Mouse (Mus musculus) liver, postnatal 0 days (tissue): ENCODE data around the gene Hipk2. TPM values are rescaled to one million over a fixed set of nuclear protein-coding genes. Genes with fewer than 3 reads are reported as not detected.

Experiments
- ATAC-seq: fragments of 200-750 bp; cut with Nextera tagmentation; 2 replicates; pipeline ENCODE4 v1.8.0; 2017; ENCODE audit warnings: mild to moderate bottlenecking, moderate library complexity
- DNase-seq: peaks from one replicate; pipeline ENCODE4 v3.0.0-alpha.2; 2016
- H3K27ac ChIP-seq: fragments of 300-500 bp; sonication (generic); 2 replicates; pipeline ENCODE4 v1.5.1; 2014; ENCODE audit warnings: antibody characterized with exemption, moderate library complexity, mild to moderate bottlenecking, low read depth
- H3K27me3 ChIP-seq: fragments of 300-500 bp; sonication (generic); 2 replicates; pipeline ENCODE4 v1.6.1; 2014; ENCODE audit warnings: low read length, control low read depth, mixed read lengths; ENCODE audit not compliant: insufficient read depth
- H3K36me3 ChIP-seq: fragments of 300-500 bp; sonication (generic); replicated peaks from 2 replicates; pipeline ENCODE4 v1.6.1; 2014; ENCODE audit warnings: mild to moderate bottlenecking, control low read depth, low read length, moderate library complexity, mixed read lengths; ENCODE audit not compliant: insufficient read depth
- H3K4me1 ChIP-seq: fragments of 300-500 bp; sonication (generic); 2 replicates; pipeline ENCODE4 v1.6.1; 2014; ENCODE audit warnings: antibody characterized with exemption, mild to moderate bottlenecking, control low read depth; ENCODE audit not compliant: insufficient read depth
- H3K4me2 ChIP-seq: fragments of 300-500 bp; sonication (generic); 2 replicates; pipeline ENCODE4 v1.6.1; 2014; ENCODE audit warnings: low read depth, mild to moderate bottlenecking, low read length, moderate library complexity, mixed read lengths
- H3K4me3 ChIP-seq: fragments of 300-500 bp; sonication (generic); 2 replicates; pipeline ENCODE4 v1.5.1; 2014; ENCODE audit warnings: low read depth, low read length
- H3K9ac ChIP-seq: fragments of 300-500 bp; sonication (generic); replicated peaks from 2 replicates; pipeline ENCODE4 v1.6.1; 2014; ENCODE audit warnings: mild to moderate bottlenecking, moderate library complexity
- H3K9me3 ChIP-seq: fragments of 300-500 bp; sonication (generic); 2 replicates; pipeline ENCODE4 v1.6.1; 2016; ENCODE audit warnings: mild to moderate bottlenecking, control low read depth, low read length, mixed read lengths
- CTCF ChIP-seq: sonication (generic); IDR thresholded peaks from 2 replicates; pipeline ENCODE4 v1.5.1; 2016; ENCODE audit warnings: antibody characterized with exemption, low read depth
- EP300 ChIP-seq: IDR thresholded peaks from 2 replicates; pipeline ENCODE4 v1.6.1; 2016; ENCODE audit warnings: antibody characterized with exemption, low read depth, mild to moderate bottlenecking
- WGBS: fragments of 180-500 bp; shearing (Covaris S2); extraction: QIAGEN DNeasy Blood & Tissue Kit; methylation state at CpG from one replicate; pipeline ENCODE4 v1.1.7; 2014; ENCODE audit not compliant: insufficient replicate concordance; 5-methylcytosine and 5-hydroxymethylcytosine counted together
- polyA plus RNA-seq: library from polyadenylated mRNA; unstranded; fragments of >200 nt; fragmentation: Nextera tagmentation; extraction: Ambion mirVana; gene quantifications from 2 replicates; pipeline ENCODE4 v1.2.1, GENCODE M21; 2015

Hipk2 gene
- polyA plus RNA-seq, 1 experiment from 2014 or later, result 9.7 TPM

- peaks cover 91% of the 10 kb centered on the region for H3K36me3 ChIP-seq
- H3K4me3 ChIP-seq, result no peak overlapping the region
- no peaks in the 10 kb centered on the region for H3K27me3 ChIP-seq
- no peaks in the 10 kb centered on the region for H3K4me1 ChIP-seq
- no peak overlapping the region for H3K4me2 ChIP-seq
- 94% methylated on average over 3 of the region's 3 CpGs for WGBS
- H3K27ac ChIP-seq, result no peak overlapping the region
- DNase-seq (no peak), ATAC-seq (no peak)
- TF ChIP-seq CTCF, result peak; percentile 36; the same call in 1 of the 2 replicates
- no peak for TF ChIP-seq EP300
- no peak overlapping the region for H3K9ac ChIP-seq
- no peaks in the 10 kb centered on the region for H3K9me3 ChIP-seq
Measured at GRCm38 (mm10) chr6:38741024-38741423, 134.9 kb downstream of the Hipk2 start.

- Histone ChIP-seq H3K36me3 (peaks cover 91% of the 10 kb centered on the region), H3K27ac (no peak overlapping the region), H3K4me2 (no peak overlapping the region), H3K4me1 (no peaks in the 10 kb centered on the region), H3K27me3 (no peaks in the 10 kb centered on the region), H3K9me3 (no peaks in the 10 kb centered on the region), H3K9ac (no peak overlapping the region), H3K4me3 (no peak overlapping the region)
- TF ChIP-seq EP300, result no peak
- no peak for TF ChIP-seq CTCF
- no peak for DNase-seq
- no peak for ATAC-seq
- 62% methylated on average over 3 of the region's 3 CpGs for WGBS
Measured at GRCm38 (mm10) chr6:38739266-38739665, 136.7 kb downstream of the Hipk2 start.

- H3K27me3 ChIP-seq, result no peaks in the 10 kb centered on the region
- no peak overlapping the region for H3K4me2 ChIP-seq
- ATAC-seq (no peak), DNase-seq (no peak)
- WGBS, result 45% methylated on average over 2 of the region's 2 CpGs
- no peak overlapping the region for H3K27ac ChIP-seq
- H3K4me1 ChIP-seq, result no peaks in the 10 kb centered on the region
- H3K9ac ChIP-seq, result no peak overlapping the region
- no peaks in the 10 kb centered on the region for H3K9me3 ChIP-seq
- peaks cover 87% of the 10 kb centered on the region for H3K36me3 ChIP-seq
- no peak for TF ChIP-seq EP300
- TF ChIP-seq CTCF, result peak; percentile 60
- no peak overlapping the region for H3K4me3 ChIP-seq
Measured at GRCm38 (mm10) chr6:38737763-38738162, 138.2 kb downstream of the Hipk2 start.

GRCm38 (mm10) chr6:38736240-38736639, 139.7 kb downstream of the Hipk2 start:
- H3K4me2 ChIP-seq, result no peak overlapping the region
- peaks cover 86% of the 10 kb centered on the region for H3K36me3 ChIP-seq
- WGBS, result 26% methylated on average over 4 of the region's 4 CpGs
- no peaks in the 10 kb centered on the region for H3K9me3 ChIP-seq
- no peak overlapping the region for H3K27ac ChIP-seq
- ATAC-seq (peak; percentile 74), DNase-seq (peak; percentile 84)
- no peak overlapping the region for H3K9ac ChIP-seq
- no peaks in the 10 kb centered on the region for H3K27me3 ChIP-seq
- H3K4me1 ChIP-seq, result no peaks in the 10 kb centered on the region
- no peak for TF ChIP-seq EP300
- TF ChIP-seq CTCF, result peak; percentile 98
- H3K4me3 ChIP-seq, result no peak overlapping the region

GRCm38 (mm10) chr6:38732681-38733080, 143.3 kb downstream of the Hipk2 start:
- 90% methylated on average over 3 of the region's 3 CpGs for WGBS
- no peak for DNase-seq

GRCm38 (mm10) chr6:38730169-38731146, 145.5 kb downstream of the Hipk2 start:
- TF ChIP-seq EP300 (no peak), CTCF (no peak)
- Histone ChIP-seq H3K4me1 (no peaks in the 10 kb centered on the region), H3K27ac (no peak overlapping the region), H3K36me3 (peaks cover 73% of the 10 kb centered on the region), H3K4me2 (no peak overlapping the region), H3K27me3 (no peaks in the 10 kb centered on the region), H3K9me3 (no peaks in the 10 kb centered on the region), H3K9ac (no peak overlapping the region), H3K4me3 (no peak overlapping the region)
- ATAC-seq (no peak), DNase-seq (no peak)
- WGBS, result 90% methylated on average over 15 of the region's 15 CpGs

More at GRCm38 (mm10) chr6:38732681-38733080, 143.3 kb downstream of the Hipk2 start:
- TF ChIP-seq CTCF (no peak), EP300 (no peak)
- no peak for ATAC-seq
- no peaks in the 10 kb centered on the region for H3K4me1 ChIP-seq
- H3K9ac ChIP-seq, result no peak overlapping the region
- H3K27ac ChIP-seq, result no peak overlapping the region
- H3K9me3 ChIP-seq, result no peaks in the 10 kb centered on the region
- H3K27me3 ChIP-seq, result no peaks in the 10 kb centered on the region
- no peak overlapping the region for H3K4me2 ChIP-seq
- H3K36me3 ChIP-seq, result peaks cover 87% of the 10 kb centered on the region
- no peak overlapping the region for H3K4me3 ChIP-seq
